Mouse (Mus musculus): ENCODE measurements around the gene Zfp981.
"Not testable (repeated sequence)": the region's sequence is repeated elsewhere in the genome, so short reads cannot be mapped to it uniquely, and the experiment has no call there.

DNA sequence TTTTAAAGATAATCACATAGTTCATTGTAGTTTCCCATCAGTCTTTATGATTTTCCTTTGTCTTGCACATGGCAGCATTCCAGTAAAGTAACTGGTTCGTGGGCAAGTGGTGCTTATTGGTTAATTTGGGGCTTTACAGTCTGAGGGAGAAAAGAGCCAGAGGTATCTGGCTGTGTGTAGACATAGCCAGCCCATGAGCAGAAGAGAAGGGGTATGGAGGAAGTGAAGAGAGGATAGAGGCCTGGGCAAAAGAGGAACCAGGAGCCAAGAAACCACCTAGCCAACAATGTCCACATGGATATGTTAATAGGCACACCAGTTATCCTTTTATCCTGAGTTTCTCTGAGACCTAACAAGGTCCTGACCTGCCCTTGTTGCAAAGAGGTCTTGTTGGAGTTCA lies 47.7 kb upstream of the Zfp981 start:
- TF ChIP-seq CTCF (IDR thresholded peaks at IDR 0.05; ENCODE audit: low read depth, low read length); POLR2A (IDR thresholded peaks at IDR 0.05; ENCODE audit: borderline replicate concordance, low read depth, low read length): not testable (repeated sequence)

Measured in bone marrow macrophage, adult 2 months (primary cell).